ENCODE assay signal across 8 mouse cellular contexts in genomic region chr8:95245180-95245579, GRCm38 (mm10). TPM values are rescaled to one million over a fixed set of nuclear protein-coding genes. Genes with fewer than 3 reads are reported as not detected.
DNase-seq lines count a peak whose midpoint lies in the region; ATAC-seq lines count a peak whose summit lies in the region.

No protein-coding gene starts in this region.

- WGBS in limb, embryonic 12.5 days, result 72% methylated on average over 5 of the region's 5 CpGs
- WGBS in limb, embryonic 10.5 days, result 87% methylated on average over 5 of the region's 5 CpGs
- 62% methylated on average over 5 of the region's 5 CpGs for WGBS in embryonic facial prominence, embryonic 14.5 days
- 61% methylated on average over 5 of the region's 5 CpGs for WGBS in neural tube, embryonic 13.5 days

- ATAC-seq in limb, embryonic 12.5 days (ENCODE audit: insufficient number of reproducible peaks, insufficient read depth, low FRiP score, low TSS enrichment, low read depth), result no peak
- ATAC-seq in embryonic facial prominence, embryonic 14.5 days (ENCODE audit: low read depth), result peak; percentile 50
- no peak for ATAC-seq in neural tube, embryonic 13.5 days (ENCODE audit: low read depth)

- H3K9ac ChIP-seq in limb, embryonic 12.5 days (replicated peaks), result no peak overlapping the region
- no peak overlapping the region for H3K9ac ChIP-seq in embryonic facial prominence, embryonic 14.5 days (ENCODE audit: low read depth, low read length)
- H3K9ac ChIP-seq in neural tube, embryonic 13.5 days, result peak overlapping the region; percentile 57; the same call in 1 of the 2 replicates

- H3K4me3 ChIP-seq in limb, embryonic 12.5 days (replicated peaks), result no peak overlapping the region
- H3K4me3 ChIP-seq in limb, embryonic 10.5 days, result no peak overlapping the region
- no peak overlapping the region for H3K4me3 ChIP-seq in embryonic facial prominence, embryonic 14.5 days (ENCODE audit: low read depth, low read length)
- no peak overlapping the region for H3K4me3 ChIP-seq in neural tube, embryonic 13.5 days

- H3K27ac ChIP-seq in limb, embryonic 12.5 days, result peak overlapping the region; percentile 20; the same call in 1 of the 2 replicates
- H3K27ac ChIP-seq in limb, embryonic 10.5 days, result no peak overlapping the region
- H3K27ac ChIP-seq in embryonic facial prominence, embryonic 14.5 days (replicated peaks; ENCODE audit: low read depth, low read length), result no peak overlapping the region
- H3K27ac ChIP-seq in neural tube, embryonic 13.5 days (replicated peaks), result peak overlapping the region; percentile 89

- H3K27me3 ChIP-seq in limb, embryonic 12.5 days, result no peaks in the 10 kb centered on the region
- H3K27me3 ChIP-seq in limb, embryonic 10.5 days (ENCODE audit: low read depth, poor library complexity, severe bottlenecking), result no peaks in the 10 kb centered on the region
- H3K27me3 ChIP-seq in embryonic facial prominence, embryonic 14.5 days (replicated peaks; ENCODE audit: control insufficient read depth, insufficient read depth, low read length), result no peaks in the 10 kb centered on the region
- no peaks in the 10 kb centered on the region for H3K27me3 ChIP-seq in neural tube, embryonic 13.5 days

- no peak overlapping the region for H3K4me2 ChIP-seq in limb, embryonic 12.5 days
- no peak overlapping the region for H3K4me2 ChIP-seq in embryonic facial prominence, embryonic 14.5 days (ENCODE audit: low read depth, low read length)
- H3K4me2 ChIP-seq in neural tube, embryonic 13.5 days, result no peak overlapping the region

- intact Hi-C loops in heart, postnatal 36 days (cut with DNase I), result no loop called here

- no peak for DNase-seq in limb, embryonic 10.5 days (ENCODE audit: low spot score)
- peak; percentile 86 for DNase-seq in embryonic facial prominence, embryonic 14.5 days (ENCODE audit: low spot score)
- peak; percentile 53 to 56 for DNase-seq in heart, postnatal 36 days
- peak; percentile 49 to 69 for DNase-seq in kidney, postnatal 4 days
- no peak for DNase-seq in layer of hippocampus, postnatal 10 days (ENCODE audit: low spot score in 2 of 2)
- no peak for DNase-seq in left cerebral cortex, adult 8-10 months (ENCODE audit: low spot score in 2 of 2)

- peaks cover 11% of the 10 kb centered on the region for H3K4me1 ChIP-seq in limb, embryonic 12.5 days (replicated peaks)
- peaks cover 4% of the 10 kb centered on the region for H3K4me1 ChIP-seq in limb, embryonic 10.5 days
- H3K4me1 ChIP-seq in embryonic facial prominence, embryonic 14.5 days (ENCODE audit: control insufficient read depth, insufficient read depth, low read length), result no peaks in the 10 kb centered on the region
- H3K4me1 ChIP-seq in neural tube, embryonic 13.5 days (replicated peaks), result peaks cover 50% of the 10 kb centered on the region

- no peaks in the 10 kb centered on the region for H3K36me3 ChIP-seq in limb, embryonic 12.5 days
- no peaks in the 10 kb centered on the region for H3K36me3 ChIP-seq in limb, embryonic 10.5 days
- no peaks in the 10 kb centered on the region for H3K36me3 ChIP-seq in embryonic facial prominence, embryonic 14.5 days (ENCODE audit: control insufficient read depth, insufficient read depth, low read length)
- H3K36me3 ChIP-seq in neural tube, embryonic 13.5 days, result no peaks in the 10 kb centered on the region

- no peaks in the 10 kb centered on the region for H3K9me3 ChIP-seq in limb, embryonic 12.5 days
- H3K9me3 ChIP-seq in limb, embryonic 10.5 days (replicated peaks), result no peaks in the 10 kb centered on the region
- H3K9me3 ChIP-seq in embryonic facial prominence, embryonic 14.5 days (ENCODE audit: control insufficient read depth, low read length), result no peaks in the 10 kb centered on the region
- H3K9me3 ChIP-seq in neural tube, embryonic 13.5 days, result no peaks in the 10 kb centered on the region

RNA-seq across cellular contexts. Expression of gene Kifc3, which starts 42.6 kb away (rescaled TPM):
- 16.4 and 16.5 TPM in 2 replicates for polyA plus RNA-seq in limb, embryonic 12.5 days (2016; fragmentation: Nextera tagmentation; extraction: Ambion mirVana)
- 10.8 and 13.2 TPM in 2 replicates for polyA plus RNA-seq in limb, embryonic 10.5 days (2016; fragmentation: Nextera tagmentation; extraction: Ambion mirVana)
- polyA plus RNA-seq in embryonic facial prominence, embryonic 14.5 days (2014; fragmentation: Nextera tagmentation; extraction: Ambion mirVana), result 13.4 and 13.6 TPM in 2 replicates
- 10 to 100 TPM; 65.4 to 71.2 TPM for total RNA-seq in heart, postnatal 36 days (2021)
- polyA plus RNA-seq in neural tube, embryonic 13.5 days (2015; fragmentation: Nextera tagmentation; extraction: Ambion mirVana), result 17.8 and 21.5 TPM in 2 replicates
- 10 to 100 TPM; 72.4 to 90.2 TPM for total RNA-seq in layer of hippocampus, postnatal 10 days (2021)
- 10 to 100 TPM; 52.8 to 71.1 (median 56.8) TPM for total RNA-seq in left cerebral cortex, adult 8-10 months (2022)

Comparison
In these comparisons a context has a peak if more than half of its experiments do, and no peak if none do; other contexts are left out.
1. H3K27ac ChIP-seq: peak in limb, embryonic 12.5 days (single experiment) and neural tube, embryonic 13.5 days (single experiment); none in limb, embryonic 10.5 days (single experiment) and embryonic facial prominence, embryonic 14.5 days (single experiment).
2. DNase-seq: peak in embryonic facial prominence, embryonic 14.5 days (single experiment), heart, postnatal 36 days (2 of 2) and kidney, postnatal 4 days (2 of 2); none in limb, embryonic 10.5 days (single experiment), layer of hippocampus, postnatal 10 days (0 of 2) and left cerebral cortex, adult 8-10 months (0 of 2).